Mouse (Mus musculus) hindbrain, postnatal 0 days (tissue): Measurements from ENCODE around the gene Got1. TPM values are rescaled to one million over a fixed set of nuclear protein-coding genes. Genes with fewer than 3 reads are reported as not detected.

Experiments
- ATAC-seq: fragments of 200-750 bp; cut with Nextera tagmentation; 2 replicates; pipeline ENCODE4 v1.8.0; 2017; ENCODE audit warnings: mild to moderate bottlenecking, moderate TSS enrichment, moderate library complexity
- DNase-seq: peaks from one replicate; pipeline ENCODE4 v3.0.0-alpha.2; 2015; ENCODE audit warnings: low spot score
- H3K27ac ChIP-seq: fragments of 300-500 bp; sonication (generic); 2 replicates; pipeline ENCODE4 v1.5.1; 2014; ENCODE audit warnings: mild to moderate bottlenecking
- H3K27me3 ChIP-seq: fragments of 300-500 bp; sonication (generic); 2 replicates; pipeline ENCODE4 v1.6.1; 2014; ENCODE audit warnings: low read length, mixed read lengths; ENCODE audit not compliant: insufficient read depth
- H3K36me3 ChIP-seq: fragments of 300-500 bp; sonication (generic); 2 replicates; pipeline ENCODE4 v1.6.1; 2014; ENCODE audit warnings: low read length, mixed read lengths; ENCODE audit not compliant: insufficient read depth
- H3K4me1 ChIP-seq: fragments of 300-500 bp; sonication (generic); 2 replicates; pipeline ENCODE4 v1.6.1; 2014; ENCODE audit warnings: antibody characterized with exemption, low read length, mixed read lengths; ENCODE audit not compliant: insufficient read depth
- H3K4me2 ChIP-seq: fragments of 300-500 bp; sonication (generic); 2 replicates; pipeline ENCODE4 v1.6.1; 2014; ENCODE audit warnings: low read depth, mild to moderate bottlenecking, low read length, moderate library complexity, mixed read lengths
- H3K4me3 ChIP-seq: fragments of 300-500 bp; sonication (generic); 2 replicates; pipeline ENCODE4 v1.5.1; 2014; ENCODE audit warnings: low read length
- H3K9ac ChIP-seq: fragments of 300-500 bp; sonication (generic); replicated peaks from 2 replicates; pipeline ENCODE4 v1.6.1; 2014; ENCODE audit warnings: mild to moderate bottlenecking, low read length, moderate library complexity, mixed read lengths
- H3K9me3 ChIP-seq: fragments of 300-500 bp; sonication (generic); 2 replicates; pipeline ENCODE4 v1.6.1; 2016; ENCODE audit warnings: low read length, mixed read lengths
- CTCF ChIP-seq: IDR thresholded peaks from 2 replicates; pipeline ENCODE4 v1.5.1; 2016; ENCODE audit warnings: antibody characterized with exemption, control low read depth, low read depth
- WGBS: fragments of 180-500 bp; shearing (Covaris S2); extraction: QIAGEN DNeasy Blood & Tissue Kit; methylation state at CpG from one replicate; pipeline ENCODE4 v1.1.7; 2014; 5-methylcytosine and 5-hydroxymethylcytosine counted together
- polyA plus RNA-seq: library from polyadenylated mRNA; unstranded; fragments of >200 nt; fragmentation: Nextera tagmentation; extraction: Ambion mirVana; gene quantifications from 2 replicates; pipeline ENCODE4 v1.2.1, GENCODE M21; 2015
- total RNA-seq: library from RNA; depleted of rRNA; stranded (reverse); fragments of >200 nt; gene quantifications from 2 replicates; pipeline ENCODE4 v1.2.3, GENCODE M21; 2014; rRNA removed

Gene Got1
- total and polyA plus RNA-seq, 2 experiments from 2014 or later = 132 to 136 TPM

DNA sequence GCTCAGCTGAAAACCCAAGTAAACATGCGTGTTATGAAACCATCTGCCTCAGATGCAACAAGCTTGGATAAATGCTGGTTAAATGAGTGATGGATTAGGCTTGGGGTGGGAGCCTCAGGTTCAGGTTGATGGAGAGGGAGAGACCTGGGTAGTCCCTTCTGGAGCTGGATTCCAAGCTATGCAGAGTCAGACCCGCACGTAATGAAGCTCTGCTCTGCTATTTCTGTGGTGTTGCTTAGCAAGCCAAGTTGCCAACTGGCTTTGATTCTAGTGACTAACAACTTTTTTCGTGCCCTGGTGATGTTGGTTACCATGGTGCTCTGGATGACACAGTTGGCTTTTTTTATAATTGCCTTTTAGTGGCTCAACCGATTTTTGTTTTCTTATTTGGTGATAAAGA, 72.2 kb downstream of the Got1 start:
- TF ChIP-seq CTCF = no peak
- Histone ChIP-seq H3K36me3 (no peaks in the 10 kb centered on the region), H3K27ac (no peak overlapping the region), H3K4me2 (no peak overlapping the region), H3K4me1 (no peaks in the 10 kb centered on the region), H3K9me3 (no peaks in the 10 kb centered on the region), H3K9ac (no peak overlapping the region), H3K4me3 (no peak overlapping the region), H3K27me3 (no peaks in the 10 kb centered on the region)
- ATAC-seq = no peak
- 51% methylated on average over 5 of the region's 5 CpGs for WGBS
- peak; percentile 33 for DNase-seq

GRCm38 (mm10) chr19:43451563-43451962, 72.8 kb downstream of the Got1 start:
- Histone ChIP-seq H3K9ac (no peak overlapping the region), H3K4me2 (no peak overlapping the region), H3K27ac (no peak overlapping the region), H3K4me3 (no peak overlapping the region), H3K27me3 (no peaks in the 10 kb centered on the region), H3K9me3 (no peaks in the 10 kb centered on the region), H3K36me3 (no peaks in the 10 kb centered on the region), H3K4me1 (no peaks in the 10 kb centered on the region)
- ATAC-seq (no peak), DNase-seq (no peak)
- TF ChIP-seq CTCF = no peak
- 88% methylated on average over 10 of the region's 10 CpGs for WGBS

Other genes with a start within 250 kb of the Got1 start
- gene Hpse2, start 136.2 kb downstream of the Got1 start, total RNA-seq = 0.07 and 0.26 TPM in 2 replicates
- 0.15 and 0.19 TPM in 2 replicates for gene Hpse2, start 136.2 kb downstream of the Got1 start, polyA plus RNA-seq
- 8.2 and 9.6 TPM in 2 replicates for gene Cnnm1, start 84.2 kb downstream of the Got1 start, total RNA-seq
- 2.5 and 3.4 TPM in 2 replicates for gene Cnnm1, start 84.2 kb downstream of the Got1 start, polyA plus RNA-seq
- gene Nkx2-3, start 87.7 kb upstream of the Got1 start, total RNA-seq = not detected in 2 replicates
- gene Nkx2-3, start 87.7 kb upstream of the Got1 start, polyA plus RNA-seq = not detected in 2 replicates
- 35.7 and 53.1 TPM in 2 replicates for gene Slc25a28, start 150.3 kb upstream of the Got1 start, total RNA-seq
- 16.1 and 18.1 TPM in 2 replicates for gene Slc25a28, start 150.3 kb upstream of the Got1 start, polyA plus RNA-seq
- 6.1 and 7.9 TPM in 2 replicates for gene Entpd7, start 165.1 kb upstream of the Got1 start, total RNA-seq
- gene Entpd7, start 165.1 kb upstream of the Got1 start, polyA plus RNA-seq = 7.2 and 8.7 TPM in 2 replicates
- gene Cutc, start 228.4 kb upstream of the Got1 start, total RNA-seq = 1.5 and 3.1 TPM in 2 replicates
- 9.1 and 9.3 TPM in 2 replicates for gene Cutc, start 228.4 kb upstream of the Got1 start, polyA plus RNA-seq
- gene Cox15, start 228.4 kb upstream of the Got1 start, total RNA-seq = 22.5 and 25.7 TPM in 2 replicates
- 8.6 and 11.0 TPM in 2 replicates for gene Cox15, start 228.4 kb upstream of the Got1 start, polyA plus RNA-seq